Mouse (Mus musculus) kidney, adult 2 months (tissue): Measurements from ENCODE around the gene Fbxo10.

Source experiments
- CTCF ChIP-seq: fragments of 200-500 bp; conservative IDR thresholded peaks from 2 replicates; pipeline ENCODE4 v1.5.1; 2011; ENCODE audit warnings: low read depth, mild to moderate bottlenecking, control low read depth, low read length, moderate library complexity, mixed read lengths; ENCODE audit not compliant: insufficient read depth, insufficient read length
- POLR2A ChIP-seq: fragments of 200-500 bp; IDR thresholded peaks from one replicate; pipeline ENCODE4 v1.6.1; 2011; ENCODE audit warnings: low read depth, low read length, control low read depth

DNA sequence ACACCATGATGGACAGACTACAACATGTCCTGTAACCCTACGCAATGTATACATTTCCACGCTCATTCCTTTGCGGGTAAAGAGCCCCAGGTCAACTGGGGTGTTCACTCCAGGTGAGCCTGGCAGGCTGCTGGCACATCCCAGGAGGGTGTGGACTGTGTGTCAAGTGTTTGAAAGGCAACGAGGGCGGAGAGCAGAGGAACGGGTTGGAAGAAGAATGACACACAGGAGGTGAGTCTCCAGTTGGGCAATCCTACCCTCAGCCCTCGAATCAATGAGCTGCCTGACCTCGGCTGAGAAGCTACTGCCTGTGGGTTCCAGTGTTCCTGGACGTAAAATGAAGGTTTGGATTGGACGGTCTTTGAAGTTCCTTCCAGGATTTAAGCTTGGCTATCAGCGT is 36.9 kb upstream of the Fbxo10 start:
- no peak for TF ChIP-seq CTCF
- no peak for TF ChIP-seq POLR2A
